Mouse (Mus musculus) liver (tissue): Measurements from ENCODE around the gene Rad51b.

ENCODE experiments used
- DNase-seq: peaks from one replicate; pipeline ENCODE4 v3.0.0-alpha.2; 2020; ENCODE audit warnings: mixed read lengths

The Rad51b gene

DNA sequence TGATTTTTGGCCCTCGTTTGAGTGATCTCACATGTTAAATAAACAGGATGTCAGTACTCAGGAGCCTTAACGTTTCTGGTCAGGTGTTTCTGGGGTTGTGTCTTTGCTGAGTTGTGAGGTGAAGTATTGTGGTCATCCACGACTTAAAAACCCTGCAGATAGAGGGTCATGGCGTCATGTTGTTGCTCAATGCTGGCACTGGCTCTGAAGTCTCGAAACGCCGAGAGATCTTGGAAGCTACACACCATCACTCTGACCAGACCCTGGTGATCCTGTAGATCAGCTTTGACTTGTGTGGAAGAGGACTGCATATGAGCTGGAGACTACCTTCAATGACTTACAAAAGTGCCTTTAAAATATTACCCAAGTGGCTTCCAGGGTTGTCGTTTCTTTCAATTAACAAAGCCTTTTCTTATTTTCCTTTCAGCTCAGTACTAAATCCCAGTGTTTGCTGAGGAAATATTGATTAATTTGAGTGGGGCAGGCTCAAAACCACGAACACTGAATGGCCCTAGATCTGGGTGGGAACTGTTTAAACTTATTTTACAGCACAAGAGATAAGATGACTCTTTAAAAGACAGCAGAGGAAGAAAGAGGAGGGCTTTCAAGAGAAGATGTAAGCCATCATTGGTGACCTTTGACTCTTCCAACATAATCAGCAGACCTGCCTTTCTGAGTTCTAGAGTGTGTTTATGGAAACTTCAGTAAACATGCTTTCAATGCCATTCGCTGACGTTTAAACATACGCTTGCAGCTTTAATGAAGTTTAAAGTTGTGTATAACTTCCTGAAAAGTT lies 144.3 kb downstream of the Rad51b start:
- no peak for DNase-seq

- no peak for DNase-seq
Measured at GRCm38 (mm10) chr12:79442126-79442525, 145.0 kb downstream of the Rad51b start.

GRCm38 (mm10) chr12:79442836-79443390 lies 145.8 kb downstream of the Rad51b start:
- no peak for DNase-seq

DNA sequence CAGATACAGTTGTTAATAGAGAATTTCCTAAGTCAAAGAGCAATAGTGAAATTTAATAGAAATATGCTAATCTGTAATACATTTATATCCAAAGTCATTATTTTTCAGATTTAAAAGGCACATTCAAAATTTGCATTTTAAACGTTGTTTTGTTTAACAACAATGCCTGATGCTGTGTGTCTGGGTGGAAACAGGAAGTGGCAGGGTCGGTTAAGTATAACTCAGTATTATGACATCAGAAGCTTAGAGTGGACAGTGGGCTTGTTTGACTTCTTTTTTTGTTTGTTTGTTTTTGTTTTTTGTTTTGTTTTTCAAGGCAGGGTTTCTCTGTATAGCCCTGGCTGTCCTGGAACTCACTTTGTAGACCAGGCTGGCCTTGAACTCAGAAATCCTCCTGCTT lies 147.6 kb downstream of the Rad51b start:
- DNase-seq: no peak

DNA sequence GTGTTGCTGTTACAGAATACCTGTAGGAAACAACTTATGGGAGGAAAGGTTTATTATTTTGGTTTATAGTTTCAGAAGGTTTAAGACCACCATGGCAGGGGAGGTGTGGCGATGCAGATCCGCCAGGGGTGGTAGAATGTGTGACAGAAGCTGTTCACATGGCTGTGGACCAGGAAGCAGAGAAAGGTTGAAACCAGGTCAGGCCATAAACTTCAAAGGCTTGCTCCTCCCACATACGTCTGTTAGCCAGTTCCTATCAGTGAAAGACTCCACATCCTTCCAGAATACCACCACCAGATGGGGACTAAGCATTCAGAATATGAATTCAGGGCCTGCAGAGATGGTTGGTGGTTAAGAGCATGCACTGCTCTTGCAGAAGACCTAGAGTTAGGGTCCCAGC lies 150.0 kb downstream of the Rad51b start:
- no peak for DNase-seq

GRCm38 (mm10) chr12:79449817-79450411 lies 152.8 kb downstream of the Rad51b start:
- no peak for DNase-seq

DNA sequence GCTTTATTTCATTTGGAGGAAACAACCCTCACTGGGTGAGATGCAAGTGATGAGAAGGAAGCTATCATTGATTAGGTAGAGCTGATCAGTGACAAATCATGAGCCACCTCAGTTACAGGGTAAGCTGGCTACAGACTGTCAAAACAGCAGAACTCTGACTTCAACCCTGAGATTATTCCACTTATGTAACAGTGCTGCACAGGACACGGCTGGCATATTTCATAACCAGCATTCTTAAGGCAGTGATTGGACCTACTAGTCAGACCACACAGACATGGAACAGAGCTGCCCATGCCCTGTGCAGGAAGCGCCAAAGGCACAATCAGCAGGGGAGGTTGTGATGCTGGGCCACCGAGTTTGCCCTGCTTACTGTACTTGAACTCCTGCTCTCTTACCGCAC lies 155.8 kb downstream of the Rad51b start:
- no peak for DNase-seq

DNA sequence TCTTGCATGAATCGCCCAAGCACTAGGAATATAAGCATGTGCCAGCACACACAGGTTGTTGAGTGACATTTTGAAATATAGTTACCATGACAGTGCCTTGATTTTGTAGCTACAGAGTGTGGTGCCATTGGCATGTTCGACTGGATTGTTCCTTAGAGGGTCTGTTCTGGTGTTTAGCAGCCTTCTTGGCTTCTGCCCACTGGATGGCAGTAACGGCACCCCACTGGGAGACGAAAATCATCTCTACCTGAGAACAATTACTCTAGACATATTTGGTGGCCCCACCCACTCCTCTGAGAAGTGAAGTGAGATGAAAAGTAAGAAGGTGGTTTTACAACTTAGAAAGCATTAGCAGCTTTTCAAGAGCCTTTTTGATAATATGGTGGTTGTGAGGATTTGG lies 156.9 kb downstream of the Rad51b start:
- no peak for DNase-seq

GRCm38 (mm10) chr12:79455061-79455847 lies 158.2 kb downstream of the Rad51b start:
- no peak for DNase-seq

DNA sequence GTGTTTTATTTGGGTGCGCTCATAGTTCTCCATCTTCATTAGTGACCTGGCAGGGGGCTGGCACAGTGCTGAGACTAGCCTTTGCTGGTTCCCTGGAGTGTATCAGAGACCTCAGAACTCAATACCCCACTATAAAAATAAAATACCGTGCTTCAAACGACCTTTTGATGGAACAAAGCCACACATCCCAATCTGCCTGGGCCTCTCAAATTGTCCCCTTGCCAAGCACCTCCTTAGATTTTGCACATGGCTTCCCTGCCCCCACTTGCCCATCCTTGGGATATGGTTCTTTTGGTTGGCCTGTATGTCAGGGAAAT lies 158.7 kb downstream of the Rad51b start:
- DNase-seq: no peak

GRCm38 (mm10) chr12:79456251-79456650 lies 159.2 kb downstream of the Rad51b start:
- no peak for DNase-seq

GRCm38 (mm10) chr12:79463371-79463770 lies 166.3 kb downstream of the Rad51b start:
- DNase-seq: no peak

DNA sequence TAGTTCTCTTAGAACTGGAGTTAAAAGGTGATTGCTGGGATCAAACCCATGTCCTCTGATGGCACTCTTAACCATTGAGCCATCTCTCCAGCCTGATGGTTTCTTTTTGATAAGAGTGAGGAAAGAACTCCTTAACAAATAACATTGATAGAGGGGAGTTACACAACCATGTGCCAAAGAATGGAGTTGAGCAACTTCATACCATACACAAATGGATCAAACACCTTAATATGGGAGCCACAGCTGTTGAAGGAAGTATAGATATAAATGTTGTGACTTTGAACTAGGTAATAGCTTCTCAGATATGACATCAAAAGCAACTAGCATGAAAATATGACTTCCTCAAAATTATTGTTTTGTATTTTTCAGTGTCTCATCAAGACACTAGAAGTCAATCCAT lies 173.0 kb downstream of the Rad51b start:
- no peak for DNase-seq

DNA sequence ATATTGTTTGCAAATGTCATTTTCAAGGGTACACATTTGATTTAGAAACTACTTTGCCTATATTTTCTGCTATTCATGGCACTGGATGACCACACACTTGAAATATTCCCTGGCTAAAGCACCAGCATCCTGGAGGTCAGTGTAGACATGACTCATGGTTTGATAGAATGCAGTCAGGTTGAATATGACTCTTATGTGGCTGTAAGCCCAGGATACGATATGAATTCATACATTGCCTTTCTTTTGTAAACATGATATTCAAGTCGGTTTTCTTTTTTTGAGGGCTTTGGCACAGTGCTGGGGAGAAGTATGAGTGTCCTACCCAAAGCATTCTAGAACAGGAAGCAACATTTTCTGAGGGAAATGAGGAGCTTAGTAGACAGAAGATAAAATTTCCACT lies 174.8 kb downstream of the Rad51b start:
- no peak for DNase-seq

DNA sequence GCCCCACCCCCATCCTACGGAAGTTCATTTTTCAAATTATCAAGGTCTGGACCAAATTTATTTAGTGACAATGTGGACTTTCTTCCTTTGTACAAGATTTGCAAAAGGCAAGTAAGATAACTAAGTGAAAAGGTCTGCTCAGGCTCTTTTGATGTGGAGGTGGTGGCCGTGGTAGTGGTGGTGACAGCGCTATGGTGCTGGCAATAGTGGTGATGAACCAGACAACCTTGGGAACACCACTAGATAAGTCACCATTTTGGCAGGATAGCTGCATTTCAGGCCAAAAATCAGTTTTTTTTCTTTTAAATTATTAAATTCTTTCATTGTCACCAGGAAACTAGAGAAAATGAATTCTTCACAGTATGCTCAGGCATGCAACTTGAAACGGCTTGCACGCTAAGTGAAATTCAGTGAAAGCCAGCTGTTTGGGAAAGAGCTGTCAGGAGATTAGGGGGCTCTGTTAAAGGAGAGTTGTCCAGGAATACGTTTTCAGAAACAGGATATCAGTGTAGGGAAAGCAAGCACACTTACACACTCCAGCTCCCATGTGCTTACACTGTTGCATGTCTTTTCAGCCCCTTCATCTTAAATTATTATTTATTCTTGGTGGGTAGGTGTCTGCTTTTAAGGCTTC lies 179.4 kb downstream of the Rad51b start:
- no peak for DNase-seq

- DNase-seq: no peak
Measured at GRCm38 (mm10) chr12:79478816-79479215, 181.7 kb downstream of the Rad51b start.

DNA sequence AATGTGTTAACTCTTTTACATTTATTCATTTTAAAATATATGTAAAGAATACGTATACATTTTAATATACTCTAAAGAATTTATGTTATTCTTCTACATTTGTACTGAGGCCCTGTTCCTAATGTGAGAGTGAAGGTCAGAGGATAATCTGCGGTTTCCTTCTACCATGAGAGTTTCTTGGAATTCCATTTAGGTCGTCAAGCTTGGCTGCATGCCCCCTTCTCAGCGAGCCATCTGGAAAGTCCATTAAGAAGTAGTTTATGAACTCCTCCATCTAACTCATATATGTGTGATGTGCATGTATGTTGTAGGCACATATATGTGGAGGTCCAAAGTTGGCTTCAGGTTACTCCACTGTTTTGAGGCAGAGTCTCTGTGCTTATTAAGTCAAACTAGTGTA lies 188.4 kb downstream of the Rad51b start:
- DNase-seq: no peak

DNA sequence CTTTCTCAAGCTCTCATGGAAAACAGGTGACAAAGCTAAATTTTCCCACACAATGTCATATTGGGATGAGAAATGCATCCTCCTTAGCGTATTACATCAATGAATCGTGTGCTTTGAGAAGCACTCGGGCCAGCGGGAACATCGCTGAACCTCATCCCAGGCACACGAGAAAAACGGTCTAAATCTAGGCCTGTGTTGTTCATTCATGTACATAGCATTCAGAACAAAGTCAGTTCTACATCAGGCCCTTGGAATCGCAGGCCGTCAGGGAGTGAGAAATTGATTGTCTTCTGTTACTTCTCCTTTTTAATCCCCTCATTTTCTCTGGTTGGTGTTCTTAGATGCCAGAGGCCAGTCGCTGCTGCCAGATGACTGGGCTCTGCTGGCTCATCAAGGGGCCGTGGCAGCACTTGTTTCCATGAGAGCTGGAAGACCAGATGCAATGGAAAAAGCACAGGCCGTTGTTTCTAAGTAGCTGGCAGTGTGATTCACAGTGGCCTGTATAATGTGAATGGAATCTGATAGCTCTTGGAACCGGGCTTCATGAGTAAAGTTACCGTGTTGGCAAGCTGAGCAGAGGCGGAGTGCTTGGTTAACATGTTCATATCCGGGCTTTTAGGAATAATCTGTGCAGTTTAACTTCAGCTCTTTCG lies 191.6 kb downstream of the Rad51b start:
- DNase-seq: no peak

GRCm38 (mm10) chr12:79490626-79491025 lies 193.5 kb downstream of the Rad51b start:
- no peak for DNase-seq

DNA sequence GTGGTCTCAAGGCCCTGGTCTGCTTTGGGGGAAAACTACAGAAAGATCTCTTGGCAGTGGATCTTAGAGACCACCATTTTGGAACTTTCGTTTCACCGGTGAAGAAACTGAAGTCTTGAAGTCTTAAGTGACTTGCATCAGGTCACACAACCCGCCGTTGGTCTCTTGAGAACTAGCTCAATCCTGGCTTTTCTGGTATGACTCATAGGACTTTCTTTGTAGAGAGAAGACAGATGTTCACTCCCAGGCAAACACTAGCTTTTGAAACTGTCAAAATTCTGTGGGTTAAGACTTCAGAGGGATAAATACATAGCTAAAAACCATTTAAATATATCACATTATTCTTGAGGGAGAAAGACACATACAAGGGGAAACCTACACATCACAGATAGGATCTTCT lies 195.1 kb downstream of the Rad51b start:
- no peak for DNase-seq

GRCm38 (mm10) chr12:79492613-79493012 lies 195.5 kb downstream of the Rad51b start:
- no peak for DNase-seq

DNA sequence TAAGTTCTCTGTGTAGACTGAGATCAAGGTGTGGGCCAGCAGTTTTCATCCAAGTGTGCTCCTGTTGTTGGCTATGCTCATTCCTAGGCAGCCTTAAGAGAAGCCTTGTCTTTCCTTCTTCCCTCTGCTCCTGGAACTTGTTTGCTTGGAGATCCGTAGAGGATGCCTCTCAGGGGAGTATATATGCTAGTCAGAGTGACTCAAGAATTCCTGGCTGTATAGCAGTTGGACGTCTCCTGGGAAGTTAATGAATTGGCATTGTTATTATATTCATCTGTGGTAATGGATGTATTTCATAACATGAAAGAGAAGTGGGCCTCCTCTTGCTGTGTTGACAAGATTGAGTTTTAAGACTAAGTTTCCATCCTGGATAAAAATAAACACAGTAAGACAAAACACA lies 196.4 kb downstream of the Rad51b start:
- DNase-seq: no peak

DNA sequence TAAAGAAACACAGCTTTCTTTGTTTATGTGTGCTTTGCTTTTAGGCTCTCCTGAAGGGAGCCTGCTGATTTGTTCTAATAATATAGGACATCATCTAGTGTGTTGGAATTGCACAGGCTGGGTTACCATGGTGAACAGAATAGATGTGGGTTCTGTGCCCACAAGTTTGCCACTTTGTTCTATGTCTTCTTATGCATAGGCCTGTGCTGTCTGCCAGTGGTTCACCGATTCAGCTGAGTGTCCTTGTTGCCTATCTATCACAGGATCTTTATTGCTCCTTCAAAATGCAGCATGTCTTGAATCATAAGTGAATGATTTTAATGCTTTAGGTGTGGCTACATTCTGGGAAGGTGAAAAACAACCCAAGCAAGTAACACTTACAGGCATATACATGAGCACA lies 201.2 kb downstream of the Rad51b start:
- no peak for DNase-seq
